Mouse (Mus musculus) thymus, adult 2 months (tissue): ENCODE data around the gene Zfp422. TPM values are rescaled to one million over a fixed set of nuclear protein-coding genes. Genes with fewer than 3 reads are reported as not detected.
"Not testable (repeated sequence)": the region's sequence is repeated elsewhere in the genome, so short reads cannot be mapped to it uniquely, and the experiment has no call there.

Experiments
- DNase-seq: peaks from one replicate; pipeline ENCODE4 v3.0.0; 2021
- H3K27ac ChIP-seq: fragments of 200-500 bp; 2 replicates; pipeline ENCODE4 v1.5.1; 2012; ENCODE audit warnings: low read length, control low read depth; ENCODE audit not compliant: control insufficient read depth, insufficient read depth
- H3K27me3 ChIP-seq: fragments of 200-500 bp; 2 replicates; pipeline ENCODE4 v1.6.1; 2012; ENCODE audit warnings: mild to moderate bottlenecking, low read length, moderate library complexity, mixed read lengths; ENCODE audit not compliant: control insufficient read depth, insufficient read depth
- H3K36me3 ChIP-seq: fragments of 200-500 bp; 2 replicates; pipeline ENCODE4 v1.6.1; 2012; ENCODE audit warnings: mild to moderate bottlenecking, low read length, moderate library complexity; ENCODE audit not compliant: control insufficient read depth, insufficient read depth
- H3K4me1 ChIP-seq: fragments of 200-500 bp; replicated peaks from 2 replicates; pipeline ENCODE4 v1.6.1; 2012; ENCODE audit warnings: low read length; ENCODE audit not compliant: control insufficient read depth, insufficient read depth
- H3K4me3 ChIP-seq: fragments of 200-500 bp; 2 replicates; pipeline ENCODE4 v1.5.1; 2012; ENCODE audit warnings: mild to moderate bottlenecking, low read length, control low read depth, moderate library complexity; ENCODE audit not compliant: control insufficient read depth, insufficient read depth
- CTCF ChIP-seq: fragments of 200-500 bp; IDR thresholded peaks from 2 replicates; pipeline ENCODE4 v1.5.1; 2012; ENCODE audit warnings: mild to moderate bottlenecking, control low read depth, low read length, moderate library complexity, borderline replicate concordance; ENCODE audit not compliant: control insufficient read depth, poor library complexity, insufficient read depth; ENCODE audit errors: extremely low read depth
- POLR2A ChIP-seq: fragments of 200-500 bp; IDR thresholded peaks from 2 replicates; pipeline ENCODE4 v1.6.1; 2012; ENCODE audit warnings: mild to moderate bottlenecking, low read length, control low read depth, moderate library complexity; ENCODE audit not compliant: control insufficient read depth, poor library complexity, insufficient read depth; ENCODE audit errors: extremely low read depth
- WGBS: fragments of 180-500 bp; shearing (Covaris S2); methylation state at CpG from one replicate; pipeline ENCODE4 v1.1.7; 2018; 5-methylcytosine and 5-hydroxymethylcytosine counted together
- polyA plus RNA-seq: library from polyadenylated mRNA; depleted of rRNA; stranded (reverse); fragments of >200 nt; gene quantifications from 2 replicates; pipeline ENCODE4 v1.2.3, GENCODE M21; 2012; rRNA removed

Gene Zfp422
- polyA plus RNA-seq, 1 experiment = 50.1 TPM

DNA sequence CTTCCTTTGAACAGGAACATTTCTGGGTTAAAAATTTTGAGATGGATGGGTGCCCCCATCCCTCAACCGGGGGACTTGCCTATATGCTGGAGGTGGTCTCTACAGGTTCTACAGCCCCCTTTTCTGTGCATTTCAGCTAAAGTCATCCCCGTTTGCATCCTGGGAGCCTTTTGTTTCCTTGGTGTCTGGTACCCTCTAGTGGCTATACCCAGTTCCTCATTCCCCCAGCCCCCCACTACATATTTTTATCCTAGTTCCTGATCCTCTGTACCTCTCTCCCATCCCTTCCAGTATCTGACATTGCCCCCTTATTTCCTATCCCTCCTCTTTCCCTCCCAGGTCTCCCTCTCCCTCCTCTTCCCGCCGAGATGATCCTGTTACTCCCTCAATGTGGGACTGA, 21.6 kb downstream of the Zfp422 start:
- no peaks in the 10 kb centered on the region for H3K4me1 ChIP-seq
- H3K36me3 ChIP-seq = no peaks in the 10 kb centered on the region
- 42% methylated on average over 4 of the region's 4 CpGs for WGBS
- no peak overlapping the region for H3K4me3 ChIP-seq
- no peak for TF ChIP-seq POLR2A
- no peak for TF ChIP-seq CTCF
- H3K27me3 ChIP-seq = no peaks in the 10 kb centered on the region
- no peak for DNase-seq
- H3K27ac ChIP-seq = no peak overlapping the region

DNA sequence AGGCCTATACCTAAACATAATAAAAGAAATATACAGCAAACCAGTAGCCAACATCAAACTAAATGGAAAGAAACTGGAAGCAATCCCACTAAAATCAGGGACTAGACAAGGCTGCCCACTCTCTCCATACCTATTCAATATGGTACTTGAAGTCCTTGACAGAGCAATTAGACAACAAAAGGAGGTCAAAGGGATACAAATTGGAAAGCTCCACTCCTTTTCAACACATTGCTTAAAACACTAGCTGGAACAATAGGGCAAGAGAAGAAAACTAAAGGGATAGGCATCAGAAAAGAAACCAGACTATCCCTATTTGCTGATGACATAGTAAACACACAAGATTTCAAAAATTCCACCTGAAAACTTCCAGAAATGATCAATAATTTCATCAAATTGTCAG, 27.8 kb downstream of the Zfp422 start:
- not testable (repeated sequence) for H3K4me3 ChIP-seq, H3K27me3 ChIP-seq, H3K4me1 ChIP-seq, H3K36me3 ChIP-seq, DNase-seq, H3K27ac ChIP-seq

GRCm38 (mm10) chr6:116584095-116584494, 44.7 kb downstream of the Zfp422 start, which contains the start of gene Olfr215:
Olfr215 (minus strand) TSS chr6:116584195.
- Histone ChIP-seq H3K36me3 (no peaks in the 10 kb centered on the region), H3K27ac (no peak within 1 kb of the TSS), H3K4me1 (no peaks in the 10 kb centered on the region), H3K27me3 (no peaks in the 10 kb centered on the region), H3K4me3 (no peak within 1 kb of the TSS)
- TF ChIP-seq POLR2A (no peak), CTCF (no peak)
- 84% methylated on average over 4 of the region's 4 CpGs for WGBS
- no peak for DNase-seq

Other genes with a start within 250 kb of the Zfp422 start
- 3.1 and 5.3 TPM in 2 replicates for gene Alox5, start 167.8 kb downstream of the Zfp422 start, polyA plus RNA-seq
- gene Olfr211, start 139.9 kb downstream of the Zfp422 start, polyA plus RNA-seq = not detected in 2 replicates
- not detected in 2 replicates for gene Olfr212, start 122.5 kb downstream of the Zfp422 start, polyA plus RNA-seq
- gene Olfr213, start 90.5 kb downstream of the Zfp422 start, polyA plus RNA-seq = not detected in 2 replicates
- gene Gm5580, start 77.9 kb downstream of the Zfp422 start, polyA plus RNA-seq = 0.15 and 0.34 TPM in 2 replicates
- gene Olfr214, start 74.8 kb downstream of the Zfp422 start, polyA plus RNA-seq = not detected in 2 replicates
- not detected in 2 replicates for gene Olfr215, start 44.8 kb downstream of the Zfp422 start, polyA plus RNA-seq
- gene Depp1, start 21.6 kb upstream of the Zfp422 start, polyA plus RNA-seq = 5.9 and 6.5 TPM in 2 replicates
- 10.5 and 14.2 TPM in 2 replicates for gene Rassf4, start 45.0 kb upstream of the Zfp422 start, polyA plus RNA-seq
- gene Tmem72, start 87.9 kb upstream of the Zfp422 start, polyA plus RNA-seq = 0.04 TPM in 2 replicates